Mouse (Mus musculus) layer of hippocampus, adult 6 months (tissue): Measurements from ENCODE around the gene Psmg4. TPM values are rescaled to one million over a fixed set of nuclear protein-coding genes. Genes with fewer than 3 reads are reported as not detected.

Experiments
- long read RNA-seq, 2 experiments: library from polyadenylated mRNA; unstranded; transcript quantifications; one replicate each; pipeline ENCODE4 v2.0.0; 2019 to 2020
- polyA plus RNA-seq: library from polyadenylated mRNA; unstranded; fragments of <200 nt; fragmentation: Nextera tagmentation; gene quantifications from 2 replicates; pipeline ENCODE4 v1.2.3, GENCODE M21; 2021

Gene Psmg4
- 113 and 123 TPM in 2 replicates for polyA plus RNA-seq
- long read RNA-seq, experiment 1, transcript Psmg4-201 (2 exons, 474 nt): minor isoform, 19 of 44 reads
- long read RNA-seq, experiment 1, transcript Psmg4-202 (3 exons, 555 nt): major isoform, 23 of 44 reads
- long read RNA-seq, experiment 1, partial matches to known transcripts: 0 of 44 reads
- long read RNA-seq, experiment 1, other reads (novel, unspliced or antisense): 2 of 44 reads
- long read RNA-seq, experiment 2, partial matches to known transcripts: 3 of 7 reads
- long read RNA-seq, experiment 2, other reads (novel, unspliced or antisense): 0 of 7 reads

DNA sequence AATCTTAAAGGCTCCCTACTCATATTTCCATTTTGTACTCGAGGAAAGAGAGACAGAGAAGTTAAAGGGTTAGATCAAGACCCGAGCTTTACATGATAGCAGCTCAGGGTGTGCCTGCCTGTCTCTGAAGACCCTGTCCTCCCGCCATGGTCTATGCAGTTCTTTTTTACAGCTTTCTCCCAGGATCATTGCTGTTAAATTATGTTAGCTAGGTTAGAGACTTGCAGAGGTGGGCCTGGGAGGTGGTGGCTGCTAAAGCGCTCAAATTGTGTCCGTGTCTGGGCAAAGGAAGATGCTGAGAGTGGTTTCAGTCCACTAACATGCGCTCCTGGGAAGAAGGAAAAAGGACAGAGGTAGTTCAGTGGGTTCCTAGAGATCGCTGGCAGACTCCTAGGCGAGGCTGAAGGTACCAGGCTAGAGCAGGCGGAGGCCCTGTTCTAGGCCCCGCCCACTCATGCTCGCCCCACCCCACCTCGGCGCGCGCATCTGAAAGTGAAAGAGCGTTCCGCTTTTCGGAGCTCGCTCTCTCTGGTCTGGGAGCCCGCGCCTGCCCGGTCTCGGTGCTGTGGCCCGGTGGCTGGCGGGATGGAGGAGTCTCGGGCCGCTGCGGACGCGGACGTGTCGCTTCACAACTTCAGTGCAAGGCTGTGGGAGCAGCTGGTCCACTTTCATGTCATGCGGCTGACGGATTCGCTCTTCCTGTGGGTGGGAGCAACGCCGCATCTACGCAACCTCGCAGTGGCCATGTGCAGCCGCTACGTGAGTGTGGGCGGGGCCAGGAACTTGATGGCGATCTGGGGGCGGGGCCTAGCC lies at the start of gene Psmg4:
Gene Psmg4, plus strand, starts transcription at position 474 of the 813 bp plus-strand sequence.

GRCm38 (mm10) chr13:34130226-34130731 lies 32.5 kb upstream of the Psmg4 start, which contains the start of gene Tubb2b:
TSS of gene Tubb2b (minus strand) at chr13:34130466.

Other genes with a start within 250 kb of the Psmg4 start
- 7.6 and 9.8 TPM in 2 replicates for gene Nqo2, start 198.3 kb upstream of the Psmg4 start, polyA plus RNA-seq
- 1.3 and 1.5 TPM in 2 replicates for gene Ripk1, start 160.6 kb upstream of the Psmg4 start, polyA plus RNA-seq
- gene Serpinb6a, start 160.2 kb upstream of the Psmg4 start, polyA plus RNA-seq: 65.1 and 66.5 TPM in 2 replicates
- 113 and 114 TPM in 2 replicates for gene Bphl, start 125.4 kb upstream of the Psmg4 start, polyA plus RNA-seq
- 2,314 and 2,386 TPM in 2 replicates for gene Tubb2a, start 85.0 kb upstream of the Psmg4 start, polyA plus RNA-seq
- 32.3 and 49.4 TPM in 2 replicates for gene Tubb2b, start 32.5 kb upstream of the Psmg4 start, polyA plus RNA-seq
- gene Slc22a23, start 182.2 kb downstream of the Psmg4 start, polyA plus RNA-seq: 5.3 and 5.5 TPM in 2 replicates